Mouse (Mus musculus) E14TG2a.4 (cell line): Measurements from ENCODE around the gene Coq8a.

Experiments used
- CTCF ChIP-seq: conservative IDR thresholded peaks from 2 replicates; pipeline ENCODE4 v1.5.1; 2014; ENCODE audit warnings: low read length
- POU5F1 ChIP-seq: IDR thresholded peaks from 2 replicates; pipeline ENCODE4 v1.6.1; 2014; ENCODE audit warnings: low read length, borderline replicate concordance

- TF ChIP-seq CTCF (no peak), POU5F1 (no peak)
Measured at GRCm38 (mm10) chr1:180231729-180232128, 32.3 kb upstream of the Coq8a start.
